9 mouse cellular contexts compared by ENCODE assay signal in the genomic region with DNA sequence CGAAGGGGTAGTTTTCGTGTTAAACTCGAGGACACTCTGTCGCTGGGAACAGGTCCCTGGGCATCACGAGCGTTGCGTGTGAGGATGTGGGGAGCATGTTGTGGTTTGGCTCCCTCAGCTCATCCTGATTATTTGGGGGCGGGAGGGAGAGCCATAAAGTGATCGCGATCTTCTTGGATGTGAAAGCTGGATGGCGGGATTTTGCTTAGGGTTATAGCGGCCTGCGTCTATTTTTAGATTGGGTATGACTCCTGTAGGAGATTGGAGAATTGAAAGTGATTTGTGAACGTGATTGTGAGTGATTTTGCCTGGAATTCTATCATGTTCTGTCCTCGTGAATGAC. TPM values are rescaled to one million over a fixed set of nuclear protein-coding genes. Genes with fewer than 3 reads are reported as not detected.
DNase-seq lines count a peak whose midpoint lies in the region; ATAC-seq and TF ChIP-seq lines count a peak whose summit lies in the region.
"Had no signal": no experiment of that assay in that cellular context is flagged by ENCODE, and none has a peak within 500 bp of the region (broad histone marks: within the 10 kb centered on the region; RNA-seq: fewer than 3 reads in every experiment).

No protein-coding gene starts in this region.

- H3K4me3 ChIP-seq in liver, adult 2 months (ENCODE audit: insufficient read depth, low read depth, low read length): peak overlapping the region; percentile 87
- peak overlapping the region; percentile 70 for H3K4me3 ChIP-seq in brown adipose tissue, adult 24 weeks (ENCODE audit: insufficient read depth, low read depth, low read length)
- peak overlapping the region; percentile 66 for H3K4me3 ChIP-seq in hindbrain, embryonic 16.5 days (ENCODE audit: low read length)
- peak overlapping the region; percentile 77 for H3K4me3 ChIP-seq in neural tube, embryonic 13.5 days

- H3K79me2 ChIP-seq in liver, adult 2 months (ENCODE audit: control insufficient read depth, insufficient read depth, low read length): no peaks in the 10 kb centered on the region

- no peak overlapping the region for H3K27ac ChIP-seq in liver, adult 2 months (replicated peaks; ENCODE audit: insufficient read depth, low read depth, low read length)
- no peak overlapping the region for H3K27ac ChIP-seq in brown adipose tissue, adult 24 weeks (replicated peaks; ENCODE audit: low read depth, low read length)
- H3K27ac ChIP-seq in hindbrain, embryonic 16.5 days (ENCODE audit: low read depth, low read length): peak overlapping the region; percentile 87
- H3K27ac ChIP-seq in neural tube, embryonic 13.5 days (replicated peaks): peak overlapping the region; percentile 83

- H3K4me1 ChIP-seq in liver, adult 2 months (ENCODE audit: control insufficient read depth, insufficient read depth, low read length): peaks cover 4% of the 10 kb centered on the region
- no peaks in the 10 kb centered on the region for H3K4me1 ChIP-seq in brown adipose tissue, adult 24 weeks (ENCODE audit: control insufficient read depth, insufficient read depth, insufficient read length, low read length)
- peaks cover 8% of the 10 kb centered on the region for H3K4me1 ChIP-seq in hindbrain, embryonic 16.5 days (ENCODE audit: control insufficient read depth, insufficient read depth, low read depth, low read length)
- H3K4me1 ChIP-seq in neural tube, embryonic 13.5 days (replicated peaks): peaks cover 13% of the 10 kb centered on the region

- H3K4me2 ChIP-seq in hindbrain, embryonic 16.5 days (ENCODE audit: low read length): peak overlapping the region; percentile 89
- peak overlapping the region; percentile 68 for H3K4me2 ChIP-seq in neural tube, embryonic 13.5 days

- H3K9ac ChIP-seq in liver, adult 2 months (ENCODE audit: low read depth, low read length): peak overlapping the region; percentile 26
- peak overlapping the region; percentile 84 for H3K9ac ChIP-seq in hindbrain, embryonic 16.5 days (ENCODE audit: low read depth, low read length)
- peak overlapping the region; percentile 81 for H3K9ac ChIP-seq in neural tube, embryonic 13.5 days

- DNase-seq in liver, adult 2 months (ENCODE audit: extremely low read depth, low read depth, low spot score): no peak
- no peak for DNase-seq in liver
- no peak for DNase-seq in layer of hippocampus, adult 9-11 months
- no peak for DNase-seq in cerebellum, postnatal 4 days (ENCODE audit: low spot score in 2 of 2)
- DNase-seq in layer of hippocampus, postnatal 14 days (ENCODE audit: low spot score in 2 of 2): no peak

- 4% methylated on average over 15 of the region's 15 CpGs for WGBS in liver, adult 2 months
- 3% methylated on average over 15 of the region's 15 CpGs for WGBS in hindbrain, embryonic 16.5 days
- WGBS in neural tube, embryonic 13.5 days: 5% methylated on average over 15 of the region's 15 CpGs

- H3K9me3 ChIP-seq in hindbrain, embryonic 16.5 days (ENCODE audit: control insufficient read depth, low read length): no peaks in the 10 kb centered on the region
- H3K9me3 ChIP-seq in neural tube, embryonic 13.5 days: no peaks in the 10 kb centered on the region

- TF ChIP-seq CTCF in liver, adult 2 months (IDR thresholded peaks at IDR 0.05; ENCODE audit: low read depth, low read length): no peak

- H3K36me3 ChIP-seq in liver, adult 2 months (ENCODE audit: control insufficient read depth, insufficient read depth, low read length): no peaks in the 10 kb centered on the region
- H3K36me3 ChIP-seq in hindbrain, embryonic 16.5 days (ENCODE audit: control insufficient read depth, insufficient read depth, low read length): peaks cover 4% of the 10 kb centered on the region; the same call in 1 of the 2 replicates
- peaks cover 18% of the 10 kb centered on the region for H3K36me3 ChIP-seq in neural tube, embryonic 13.5 days

- no peak for ATAC-seq in hindbrain, embryonic 16.5 days
- peak; percentile 12; the same call in 1 of the 2 replicates for ATAC-seq in neural tube, embryonic 13.5 days (ENCODE audit: low read depth)

- no peak for TF ChIP-seq POLR2A in liver, adult 2 months (IDR thresholded peaks at IDR 0.05; ENCODE audit: extremely low read depth, insufficient read depth, low read length)

- H3K27me3 ChIP-seq in liver, adult 2 months (ENCODE audit: control insufficient read depth, insufficient read depth, low read length): no peaks in the 10 kb centered on the region
- H3K27me3 ChIP-seq in hindbrain, embryonic 16.5 days (replicated peaks; ENCODE audit: control insufficient read depth, insufficient read depth, low read length): no peaks in the 10 kb centered on the region
- no peaks in the 10 kb centered on the region for H3K27me3 ChIP-seq in neural tube, embryonic 13.5 days

RNA-seq across cellular contexts. Expression of gene Zfp382, which starts 0.4 kb away (rescaled TPM):
- 0.54 and 0.74 TPM in 2 replicates for total RNA-seq in liver, adult 2 months (2014; rRNA removed)
- 0.07 TPM in 1 of 2 replicates, not detected in the other for polyA plus RNA-seq in liver, adult 2 months (2012; rRNA removed)
- polyA plus RNA-seq in brown adipose tissue, adult 24 weeks (2012; ENCODE audit: insufficient read depth, insufficient read length, missing spikeins): 1.1 TPM in 1 of 2 replicates, not detected in the other
- polyA plus RNA-seq in hindbrain, embryonic 16.5 days (2015; fragmentation: Nextera tagmentation; extraction: Ambion mirVana): 23.7 and 26.9 TPM in 2 replicates
- 13.4 and 13.8 TPM in 2 replicates for polyA plus RNA-seq in neural tube, embryonic 13.5 days (2015; fragmentation: Nextera tagmentation; extraction: Ambion mirVana)
- 10 to 100 TPM; 25.3 to 27.6 TPM for total RNA-seq in layer of hippocampus, postnatal 14 days (2021)

RNA-seq across cellular contexts. Expression of gene Zfp260, which starts 27.6 kb away (rescaled TPM):
- total RNA-seq in liver, adult 2 months (2014; rRNA removed): 19.0 and 19.6 TPM in 2 replicates
- 8.3 and 11.1 TPM in 2 replicates for polyA plus RNA-seq in liver, adult 2 months (2012; rRNA removed)
- 32.4 and 34.3 TPM in 2 replicates for polyA plus RNA-seq in brown adipose tissue, adult 24 weeks (2012; ENCODE audit: insufficient read depth, insufficient read length, missing spikeins)
- polyA plus RNA-seq in hindbrain, embryonic 16.5 days (2015; fragmentation: Nextera tagmentation; extraction: Ambion mirVana): 69.0 and 75.5 TPM in 2 replicates
- 102 and 106 TPM in 2 replicates for polyA plus RNA-seq in neural tube, embryonic 13.5 days (2015; fragmentation: Nextera tagmentation; extraction: Ambion mirVana)
- 10 to 100 TPM; 65.1 to 72.3 TPM for total RNA-seq in layer of hippocampus, postnatal 14 days (2021)

RNA-seq across cellular contexts. Expression of gene Zfp566, which starts 31.8 kb away (rescaled TPM):
- 0.37 and 0.67 TPM in 2 replicates for total RNA-seq in liver, adult 2 months (2014; rRNA removed)
- 0.56 and 1.9 TPM in 2 replicates for polyA plus RNA-seq in liver, adult 2 months (2012; rRNA removed)
- 2.4 and 2.5 TPM in 2 replicates for polyA plus RNA-seq in brown adipose tissue, adult 24 weeks (2012; ENCODE audit: insufficient read depth, insufficient read length, missing spikeins)
- polyA plus RNA-seq in hindbrain, embryonic 16.5 days (2015; fragmentation: Nextera tagmentation; extraction: Ambion mirVana): 14.4 and 14.9 TPM in 2 replicates
- polyA plus RNA-seq in neural tube, embryonic 13.5 days (2015; fragmentation: Nextera tagmentation; extraction: Ambion mirVana): 16.2 and 16.4 TPM in 2 replicates
- total RNA-seq in layer of hippocampus, postnatal 14 days (2021): 1 to 10 TPM; 6.9 to 8.5 TPM

RNA-seq across cellular contexts. Expression of gene Gm26920, which starts 31.9 kb away (rescaled TPM):
- 0.13 TPM in 1 of 2 replicates, not detected in the other for total RNA-seq in liver, adult 2 months (2014; rRNA removed)
- polyA plus RNA-seq in liver, adult 2 months (2012; rRNA removed): not detected in 2 replicates
- not detected in 2 replicates for polyA plus RNA-seq in brown adipose tissue, adult 24 weeks (2012; ENCODE audit: insufficient read depth, insufficient read length, missing spikeins)
- polyA plus RNA-seq in hindbrain, embryonic 16.5 days (2015; fragmentation: Nextera tagmentation; extraction: Ambion mirVana): 0.80 and 1.5 TPM in 2 replicates
- 1.2 and 1.5 TPM in 2 replicates for polyA plus RNA-seq in neural tube, embryonic 13.5 days (2015; fragmentation: Nextera tagmentation; extraction: Ambion mirVana)
- total RNA-seq in layer of hippocampus, postnatal 14 days (2021): not detected
- total RNA-seq: hematopoietic stem cell, adult 5-6 weeks had no signal

RNA-seq across cellular contexts. Expression of gene Zfp146, which starts 47.4 kb away (rescaled TPM):
- 16.3 and 20.8 TPM in 2 replicates for total RNA-seq in liver, adult 2 months (2014; rRNA removed)
- 5.1 and 6.9 TPM in 2 replicates for polyA plus RNA-seq in liver, adult 2 months (2012; rRNA removed)
- polyA plus RNA-seq in brown adipose tissue, adult 24 weeks (2012; ENCODE audit: insufficient read depth, insufficient read length, missing spikeins): 17.8 and 24.3 TPM in 2 replicates
- 8.0 and 9.2 TPM in 2 replicates for polyA plus RNA-seq in hindbrain, embryonic 16.5 days (2015; fragmentation: Nextera tagmentation; extraction: Ambion mirVana)
- 14.2 TPM in 2 replicates for polyA plus RNA-seq in neural tube, embryonic 13.5 days (2015; fragmentation: Nextera tagmentation; extraction: Ambion mirVana)
- 10 to 100 TPM; 48.4 to 52.6 TPM for total RNA-seq in layer of hippocampus, postnatal 14 days (2021)

Comparison
In these comparisons a context has a peak if more than half of its experiments do, and no peak if none do; other contexts are left out.
1. H3K27ac ChIP-seq: peak in hindbrain, embryonic 16.5 days (single experiment) and neural tube, embryonic 13.5 days (single experiment); none in liver, adult 2 months (single experiment) and brown adipose tissue, adult 24 weeks (single experiment).
2. H3K9ac ChIP-seq: peak in every context shown above with its lines; median percentile 84 in hindbrain, embryonic 16.5 days; 81 in neural tube, embryonic 13.5 days; 26 in liver, adult 2 months.
3. Peak in every context shown above with its lines, with median percentiles within 50 percentile points of each other: H3K4me3 ChIP-seq.